In the genomic region with DNA sequence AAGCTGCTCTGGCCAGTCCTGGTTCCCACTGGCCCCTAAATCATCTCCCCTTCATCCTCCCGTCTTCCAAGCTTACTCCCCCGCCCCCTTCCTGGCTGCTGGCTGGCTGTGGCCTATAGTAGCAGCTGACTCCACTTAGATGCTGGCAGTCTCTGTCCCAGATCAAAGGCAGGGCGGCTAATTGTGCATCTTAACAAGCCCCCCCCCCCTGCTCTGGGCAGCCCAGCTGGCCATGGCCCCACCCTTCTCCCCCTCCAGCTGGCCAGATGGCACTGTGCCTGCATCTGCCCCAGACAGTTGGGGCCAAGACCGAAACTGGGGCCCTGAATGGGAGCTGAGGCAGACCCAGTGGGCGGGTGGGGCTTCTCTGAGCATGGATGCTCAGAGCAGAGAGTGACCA, we compare ENCODE assay signal across 11 mouse cellular contexts. TPM values are rescaled to one million over a fixed set of nuclear protein-coding genes. Genes with fewer than 3 reads are reported as not detected.
DNase-seq lines count a peak whose midpoint lies in the region; ATAC-seq and TF ChIP-seq lines count a peak whose summit lies in the region.
"Had no signal": no experiment of that assay in that cellular context is flagged by ENCODE, and none has a peak within 500 bp of the region (broad histone marks: within the 10 kb centered on the region; RNA-seq: fewer than 3 reads in every experiment).

No protein-coding gene starts in this region.

- no peaks in the 10 kb centered on the region for H3K9me3 ChIP-seq in kidney, embryonic 16.5 days (ENCODE audit: low read length)
- no peaks in the 10 kb centered on the region for H3K9me3 ChIP-seq in hindbrain, embryonic 14.5 days (ENCODE audit: control insufficient read depth, low read length)

- H3K36me3 ChIP-seq in kidney, embryonic 16.5 days (ENCODE audit: insufficient read depth, low read length), result no peaks in the 10 kb centered on the region
- no peaks in the 10 kb centered on the region for H3K36me3 ChIP-seq in hindbrain, embryonic 14.5 days (replicated peaks; ENCODE audit: control insufficient read depth, insufficient read depth)
- H3K36me3 ChIP-seq in myocyte (ENCODE audit: control insufficient read depth, insufficient read depth), result no peaks in the 10 kb centered on the region

- no peak overlapping the region for H3K27ac ChIP-seq in kidney, embryonic 16.5 days (ENCODE audit: low read length)
- H3K27ac ChIP-seq in hindbrain, embryonic 14.5 days, result no peak overlapping the region
- H3K27ac ChIP-seq: macrophage had no signal

- H3K27me3 ChIP-seq in kidney, embryonic 16.5 days (ENCODE audit: insufficient read depth, low read length), result peaks cover 99% of the 10 kb centered on the region
- H3K27me3 ChIP-seq in hindbrain, embryonic 14.5 days (ENCODE audit: control insufficient read depth, insufficient read depth, low read length), result peaks cover 95% of the 10 kb centered on the region
- H3K27me3 ChIP-seq in myocyte (ENCODE audit: control insufficient read depth, insufficient read depth, insufficient read length), result no peaks in the 10 kb centered on the region

- H3K79me2 ChIP-seq in myocyte (ENCODE audit: control insufficient read depth, insufficient read depth), result peaks cover 4% of the 10 kb centered on the region

- peaks cover 23% of the 10 kb centered on the region for H3K4me1 ChIP-seq in kidney, embryonic 16.5 days (ENCODE audit: insufficient read depth, low read length)
- H3K4me1 ChIP-seq in hindbrain, embryonic 14.5 days (replicated peaks; ENCODE audit: control insufficient read depth, insufficient read depth, low read length), result peaks cover 15% of the 10 kb centered on the region

- H3K4me3 ChIP-seq in kidney, embryonic 16.5 days (ENCODE audit: low read length), result no peak overlapping the region
- H3K4me3 ChIP-seq in hindbrain, embryonic 14.5 days (replicated peaks; ENCODE audit: low read length), result no peak overlapping the region
- H3K4me3 ChIP-seq in myocyte, result no peak overlapping the region

- no peak overlapping the region for H3K9ac ChIP-seq in kidney, embryonic 16.5 days (replicated peaks; ENCODE audit: low read length)
- no peak overlapping the region for H3K9ac ChIP-seq in hindbrain, embryonic 14.5 days

- no peak for DNase-seq in kidney, adult 8-10 months
- DNase-seq in embryo, embryonic 10.5 days (ENCODE audit: low spot score), result peak; percentile 83
- DNase-seq in hindbrain, embryonic 14.5 days (ENCODE audit: low spot score), result peak; percentile 58
- no peak for DNase-seq in adrenal gland, postnatal 36 days
- DNase-seq in c-Kit-positive CD71-positive TER-119-positive erythroid progenitor cells, embryonic 14.5 days (ENCODE audit: low spot score), result no peak
- DNase-seq: thymus, postnatal 36 days had no signal

- TF ChIP-seq POLR2A in myocyte (IDR thresholded peaks at IDR 0.05; ENCODE audit: insufficient read length, low read depth), result no peak

- H3K4me2 ChIP-seq in kidney, embryonic 16.5 days (replicated peaks; ENCODE audit: low read depth, low read length), result no peak overlapping the region
- no peak overlapping the region for H3K4me2 ChIP-seq in hindbrain, embryonic 14.5 days (replicated peaks)
- H3K4me2 ChIP-seq in myocyte (ENCODE audit: low read depth), result peak overlapping the region; percentile 20

- peak; percentile 56 for ATAC-seq in kidney, embryonic 16.5 days (ENCODE audit: low FRiP score, low TSS enrichment)
- peak; percentile 65 for ATAC-seq in hindbrain, embryonic 14.5 days (ENCODE audit: low FRiP score)
- no peak for ATAC-seq in inflammation-experienced regulatory T-cells, adult 6 months

- WGBS in kidney, embryonic 16.5 days, result 10% methylated on average over 5 of the region's 5 CpGs
- WGBS in hindbrain, embryonic 14.5 days, result 8% methylated on average over 5 of the region's 5 CpGs

- no peak overlapping the region for H3ac ChIP-seq in myocyte (ENCODE audit: control insufficient read depth, insufficient read length)

TF ChIP-seq in myocyte, 11 proteins besides CTCF, POLR2A, EP300 and RAD21:
- TF ChIP-seq TCF12 (IDR thresholded peaks at IDR 0.05; ENCODE audit: insufficient read depth, poor library complexity, severe bottlenecking), result peak; percentile 87
- no peak for TF ChIP-seq SRF (IDR thresholded peaks at IDR 0.05; ENCODE audit: control insufficient read depth, insufficient read length, low read depth)
- peak; percentile 83 to 97 (median 95) for TF ChIP-seq MYOG (IDR thresholded peaks at IDR 0.05; ENCODE audit: control insufficient read depth in 1 of 3, insufficient read depth in 1 of 3, insufficient read length in 2 of 3, low read depth in 2 of 3)
- no peak for TF ChIP-seq CEBPB (IDR thresholded peaks at IDR 0.05; ENCODE audit: insufficient read depth, poor library complexity, severe bottlenecking)
- peak; percentile 83 for TF ChIP-seq TCF3 (IDR thresholded peaks at IDR 0.05; ENCODE audit: insufficient read length, low read depth)
- no peak for TF ChIP-seq MAX (IDR thresholded peaks at IDR 0.05; ENCODE audit: low read depth)
- no peak for TF ChIP-seq REST (IDR thresholded peaks at IDR 0.05; ENCODE audit: insufficient read depth, insufficient read length)
- no peak for TF ChIP-seq E2F4 (IDR thresholded peaks at IDR 0.05; ENCODE audit: insufficient read depth)
- no peak for TF ChIP-seq POLR2AphosphoS2 (IDR thresholded peaks at IDR 0.05; ENCODE audit: insufficient read length, low read depth)
- TF ChIP-seq USF1 (IDR thresholded peaks at IDR 0.05; ENCODE audit: low read depth), result no peak
- TF ChIP-seq MYOD1 (IDR thresholded peaks at IDR 0.05; ENCODE audit: control insufficient read depth in 1 of 3, insufficient read length in 2 of 3, low read depth in 2 of 3), result peak; percentile 2 to 96 (median 81)

RNA-seq across cellular contexts. Expression of gene Wnt10a, which starts 6.1 kb away (rescaled TPM):
- 0.50 and 0.57 TPM in 2 replicates for polyA plus RNA-seq in kidney, embryonic 16.5 days (2015; fragmentation: Nextera tagmentation; extraction: Ambion mirVana)
- 0.13 and 0.21 TPM in 2 replicates for polyA plus RNA-seq in hindbrain, embryonic 14.5 days (2014; fragmentation: Nextera tagmentation; extraction: Ambion mirVana)
- polyA plus RNA-seq in myocyte (2012; fragmentation: generic; extraction: Trizol), result 44.0 TPM
- total RNA-seq in adrenal gland, postnatal 36 days (2021), result under 1 TPM; 0.36 to 0.43 TPM
- under 1 TPM in 1 of 3 experiments, not detected in 2; 0.19 TPM for polyA plus RNA-seq in inflammation-experienced regulatory T-cells, adult 6 months (2017; shearing (Covaris generic))
- polyA plus RNA-seq: macrophage had no signal

RNA-seq across cellular contexts. Expression of gene Wnt6, which starts 25.8 kb away (rescaled TPM):
- 1.9 and 2.5 TPM in 2 replicates for polyA plus RNA-seq in kidney, embryonic 16.5 days (2015; fragmentation: Nextera tagmentation; extraction: Ambion mirVana)
- polyA plus RNA-seq in hindbrain, embryonic 14.5 days (2014; fragmentation: Nextera tagmentation; extraction: Ambion mirVana), result 4.4 TPM in 2 replicates
- polyA plus RNA-seq in myocyte (2012; fragmentation: generic; extraction: Trizol), result 3.1 TPM
- total RNA-seq in adrenal gland, postnatal 36 days (2021), result 1 to 10 TPM; 3.9 to 4.3 TPM
- polyA plus RNA-seq in inflammation-experienced regulatory T-cells, adult 6 months (2017; shearing (Covaris generic)), result not detected
- polyA plus RNA-seq: macrophage had no signal

RNA-seq across cellular contexts. Expression of gene Prkag3, which starts 48.4 kb away (rescaled TPM):
- 0.49 and 0.55 TPM in 2 replicates for polyA plus RNA-seq in kidney, embryonic 16.5 days (2015; fragmentation: Nextera tagmentation; extraction: Ambion mirVana)
- polyA plus RNA-seq in hindbrain, embryonic 14.5 days (2014; fragmentation: Nextera tagmentation; extraction: Ambion mirVana), result not detected in 2 replicates
- polyA plus RNA-seq in myocyte (2012; fragmentation: generic; extraction: Trizol), result 24.6 TPM
- total RNA-seq in adrenal gland, postnatal 36 days (2021), result under 1 TPM in 1 of 2 experiments, not detected in 1; 0.23 TPM
- polyA plus RNA-seq in inflammation-experienced regulatory T-cells, adult 6 months (2017; shearing (Covaris generic)), result not detected
- polyA plus RNA-seq: macrophage had no signal

RNA-seq across cellular contexts. Expression of gene Cdk5r2, which starts 57.3 kb away (rescaled TPM):
- polyA plus RNA-seq in kidney, embryonic 16.5 days (2015; fragmentation: Nextera tagmentation; extraction: Ambion mirVana), result not detected in 2 replicates
- polyA plus RNA-seq in hindbrain, embryonic 14.5 days (2014; fragmentation: Nextera tagmentation; extraction: Ambion mirVana), result 23.3 and 27.4 TPM in 2 replicates
- 0.05 TPM for polyA plus RNA-seq in myocyte (2012; fragmentation: generic; extraction: Trizol)
- total RNA-seq in adrenal gland, postnatal 36 days (2021), result 1 to 10 TPM; 2.8 to 3.5 TPM
- polyA plus RNA-seq in inflammation-experienced regulatory T-cells, adult 6 months (2017; shearing (Covaris generic)), result not detected
- polyA plus RNA-seq: heart, embryonic 16.5 days; macrophage had no signal

Comparison
In these comparisons a context has a peak if more than half of its experiments do, and no peak if none do; other contexts are left out.
1. DNase-seq: peak in embryo, embryonic 10.5 days (single experiment) and hindbrain, embryonic 14.5 days (single experiment); none in kidney, adult 8-10 months (0 of 2), adrenal gland, postnatal 36 days (0 of 2) and c-Kit-positive CD71-positive TER-119-positive erythroid progenitor cells, embryonic 14.5 days (single experiment).
2. RNA of gene Wnt10a, which starts 6.1 kb away (polyA plus RNA-seq): 44.0 TPM in myocyte (single experiment); 0.50 to 0.57 TPM in kidney, embryonic 16.5 days, 0.13 to 0.21 TPM in hindbrain, embryonic 14.5 days and 0.19 TPM in inflammation-experienced regulatory T-cells, adult 6 months; every median in the first group is over 10 times any median in the second.
3. RNA of gene Prkag3, which starts 48.4 kb away (polyA plus RNA-seq): 24.6 TPM in myocyte (single experiment); 0.49 to 0.55 TPM in kidney, embryonic 16.5 days, not detected in hindbrain, embryonic 14.5 days and not detected in inflammation-experienced regulatory T-cells, adult 6 months; every median in the first group is over 10 times any median in the second.